Comparison of ENCODE assay signal across 15 mouse cellular contexts in genomic region chr10:96578924-96579323, GRCm38 (mm10).
"Had no signal": no experiment of that assay in that cellular context is flagged by ENCODE, and none has a peak within 500 bp of the region (broad histone marks: within the 10 kb centered on the region; RNA-seq: fewer than 3 reads in every experiment).

No protein-coding gene starts in this region.

- H3K4me1 ChIP-seq: neural tube, embryonic 12.5 days; stomach, embryonic 15.5 days had no signal

- H3K36me3 ChIP-seq: limb, embryonic 13.5 days; midbrain, embryonic 10.5 days; neural tube, embryonic 12.5 days; stomach, embryonic 15.5 days had no signal

- H3K9me3 ChIP-seq: limb, embryonic 13.5 days; midbrain, embryonic 10.5 days; neural tube, embryonic 12.5 days; stomach, embryonic 15.5 days had no signal

- DNase-seq: kidney, adult 9 months; kidney, postnatal 14 days; left cerebral cortex, postnatal 4 days; lung, adult 18-20 months; lung, postnatal 36 days; midbrain, embryonic 14.5 days; right cerebral cortex, postnatal 4 days; spleen, adult 18-20 months; thymus, postnatal 36 days had no signal

- H3K4me2 ChIP-seq: limb, embryonic 13.5 days; neural tube, embryonic 12.5 days; stomach, embryonic 15.5 days had no signal

- H3K4me3 ChIP-seq: limb, embryonic 13.5 days; midbrain, embryonic 10.5 days; neural tube, embryonic 12.5 days; stomach, embryonic 15.5 days had no signal

- ATAC-seq: intestine, embryonic 16.5 days had no signal

- H3K9ac ChIP-seq: limb, embryonic 13.5 days; liver, embryonic 14.5 days; neural tube, embryonic 12.5 days; stomach, embryonic 15.5 days had no signal

- H3K27me3 ChIP-seq: limb, embryonic 13.5 days; neural tube, embryonic 12.5 days; stomach, embryonic 15.5 days had no signal

- H3K27ac ChIP-seq: limb, embryonic 13.5 days; liver, embryonic 14.5 days; midbrain, embryonic 10.5 days; neural tube, embryonic 12.5 days; stomach, embryonic 15.5 days had no signal
